Mouse (Mus musculus) kidney, adult 2 months (tissue): ENCODE measurements at regions not wholly inside any gene's neighbourhood (a gene's known extent, or its start where the extent isn't known, plus 50 kb on each side); places are given as distances from the start of the nearest gene placed in this dataset.

Experiments used
- CTCF ChIP-seq: fragments of 200-500 bp; conservative IDR thresholded peaks from 2 replicates; pipeline ENCODE4 v1.5.1; 2011; ENCODE audit warnings: low read depth, mild to moderate bottlenecking, control low read depth, low read length, moderate library complexity, mixed read lengths; ENCODE audit not compliant: insufficient read depth, insufficient read length
- POLR2A ChIP-seq: fragments of 200-500 bp; IDR thresholded peaks from one replicate; pipeline ENCODE4 v1.6.1; 2011; ENCODE audit warnings: low read depth, low read length, control low read depth

DNA sequence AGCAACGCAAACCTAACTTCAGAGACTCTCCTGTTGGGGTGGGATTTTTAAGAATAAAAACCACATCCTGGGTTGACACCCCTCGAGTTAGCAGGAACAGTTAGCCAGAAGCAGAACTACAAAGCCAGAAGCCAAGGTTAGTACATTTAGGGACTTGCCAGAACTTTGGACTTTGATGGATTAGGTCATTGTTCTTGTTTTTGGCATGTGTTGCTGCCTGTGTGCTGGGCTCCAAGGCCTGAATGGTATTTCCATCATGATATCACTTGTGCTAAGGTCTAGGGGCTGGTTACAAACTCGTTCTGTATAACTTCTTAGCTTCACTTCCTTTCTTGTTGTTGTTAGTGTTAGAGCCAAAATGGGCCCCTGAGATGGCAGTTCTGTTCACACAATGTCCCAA lies 338.8 kb upstream of the 5930422O12Rik start:
- TF ChIP-seq POLR2A (no peak), CTCF (no peak)
